Mouse (Mus musculus) heart, postnatal 0 days (tissue): ENCODE results near the gene Disp1.

ENCODE experiments used
- CTCF ChIP-seq: IDR thresholded peaks from 2 replicates; pipeline ENCODE4 v1.5.1; 2016; ENCODE audit warnings: antibody characterized with exemption, control low read depth, low read depth
- EP300 ChIP-seq: IDR thresholded peaks from 2 replicates; pipeline ENCODE4 v1.6.1; 2016; ENCODE audit warnings: antibody characterized with exemption, low read depth

DNA sequence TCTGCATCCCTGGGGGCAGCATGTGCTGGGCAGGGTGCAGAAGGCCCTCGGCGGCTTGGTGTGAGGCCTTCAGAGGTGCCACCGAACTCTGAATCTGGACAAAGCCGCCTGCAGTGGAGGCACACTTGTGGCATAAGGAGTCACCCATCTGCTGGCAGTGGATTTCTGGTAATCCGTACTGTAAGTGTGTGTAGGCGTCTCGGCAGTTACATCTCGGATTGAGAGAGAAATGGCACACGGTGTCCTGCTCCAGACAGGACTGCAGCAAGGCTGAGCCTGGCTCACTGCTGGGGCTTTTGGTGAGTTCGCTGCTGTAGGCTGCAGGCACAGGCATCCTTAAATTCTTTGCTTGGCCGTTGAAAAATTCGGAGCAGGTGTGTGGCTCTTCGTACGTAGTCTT, 134.5 kb downstream of the Disp1 start:
- no peak for TF ChIP-seq EP300
- TF ChIP-seq CTCF: no peak
